Mouse (Mus musculus): Measurements from ENCODE around the gene Bfsp1. TPM values are rescaled to one million over a fixed set of nuclear protein-coding genes. Genes with fewer than 3 reads are reported as not detected.

Bfsp1 gene
- under 1 TPM; 0.27 to 0.38 TPM for total RNA-seq (2021)
- long read RNA-seq, experiment 1, partial matches to known transcripts, result 0 of 2 reads
- long read RNA-seq, experiment 1, other reads (novel, unspliced or antisense), result 1 of 2 reads
- long read RNA-seq, experiment 2, partial matches to known transcripts, result 0 of 1 reads
- long read RNA-seq, experiment 2, other reads (novel, unspliced or antisense), result 0 of 1 reads

DNA sequence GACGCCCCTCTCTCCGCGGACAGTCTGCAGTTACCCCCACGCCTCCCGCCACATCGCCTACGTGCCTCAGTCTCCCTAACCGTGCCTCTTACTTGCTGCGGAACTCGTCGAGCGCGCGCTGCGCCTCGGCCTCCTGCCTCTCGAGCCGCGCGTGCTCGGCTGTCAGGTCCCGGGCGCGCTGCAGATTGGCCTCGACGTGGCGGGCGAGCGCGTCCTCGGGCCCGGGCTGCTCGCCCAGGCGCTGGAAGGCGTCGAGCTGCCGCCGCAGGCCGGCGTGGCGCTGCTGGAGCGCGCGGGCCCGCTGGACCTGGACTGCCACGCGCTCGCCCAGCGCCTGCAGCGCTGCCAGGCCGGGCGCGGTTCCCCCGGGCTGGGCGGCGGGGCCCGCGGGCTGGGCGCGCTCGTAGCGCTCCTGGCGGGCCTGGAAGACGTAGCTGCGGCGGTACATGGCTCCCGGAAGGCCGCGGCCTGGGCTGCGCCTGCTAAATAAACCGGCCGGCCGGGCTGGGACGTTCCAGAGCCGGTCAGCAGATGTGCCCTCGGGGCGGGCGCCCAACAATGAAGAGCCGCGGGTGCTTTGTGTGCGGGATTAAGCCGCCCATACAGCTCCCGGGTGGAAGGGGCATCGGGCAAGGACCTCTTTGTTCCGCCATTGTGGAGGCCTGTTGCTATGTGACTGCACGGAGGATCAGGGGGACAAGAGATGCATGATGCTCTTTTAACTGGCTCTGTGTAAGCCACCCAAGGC, at the start of gene Bfsp1:
Bfsp1 (minus strand) TSS at position 690 of the 748 bp plus-strand sequence.
- intact Hi-C loops (cut with DNase I), result loop anchor here (5.0 kb wide), 1 partner anchor 425 kb away; no protein-coding TSS in a partner anchor

DNA sequence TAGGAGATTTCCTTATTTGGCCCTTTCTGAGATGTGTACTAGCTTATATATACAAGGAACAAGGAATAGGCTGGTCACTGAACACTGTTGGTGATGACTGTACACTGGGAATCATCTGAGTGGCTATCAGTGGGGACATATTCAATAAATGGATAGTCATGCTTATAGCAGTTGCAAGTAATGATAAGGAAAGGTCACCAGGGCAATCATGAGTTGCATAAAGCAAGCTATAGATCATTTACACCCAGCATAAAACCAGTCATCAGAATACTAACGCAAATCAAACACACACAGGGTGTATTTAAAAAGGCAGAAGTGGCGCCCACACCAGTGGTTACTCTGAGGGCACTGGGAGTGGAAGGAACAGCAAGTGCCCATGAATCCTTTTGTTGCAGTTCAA, 49.2 kb upstream of the Bfsp1 start:
- intact Hi-C loops (cut with DNase I), result loop anchor here (2.0 kb wide), 1 partner anchor 41 kb away; no protein-coding TSS in a partner anchor
- no peak for DNase-seq

More for the DNA sequence above, at the start of gene Bfsp1:
- DNase-seq, result peak; percentile 76 to 77

DNA sequence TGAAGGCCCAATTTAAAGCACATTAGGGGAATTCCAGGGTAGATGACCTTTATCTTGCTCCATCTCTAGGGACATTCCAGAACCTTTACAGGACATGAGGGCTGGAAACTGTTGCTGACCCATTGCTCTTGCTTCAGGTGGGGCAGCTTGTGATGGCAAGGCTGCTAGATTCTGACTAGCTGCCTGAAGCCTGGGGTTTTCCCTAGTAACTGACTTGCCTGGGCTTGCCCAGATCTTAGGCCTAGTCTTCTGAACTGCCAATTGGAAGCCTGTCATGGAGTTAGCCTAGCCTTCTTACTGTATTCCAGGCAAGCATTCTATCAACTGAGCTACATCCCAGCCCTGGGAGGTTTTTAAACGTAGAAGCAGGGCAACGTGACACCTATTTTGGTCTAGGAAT, 46.3 kb upstream of the Bfsp1 start:
- DNase-seq, result no peak
- intact Hi-C loops (cut with DNase I), result no loop called here

DNA sequence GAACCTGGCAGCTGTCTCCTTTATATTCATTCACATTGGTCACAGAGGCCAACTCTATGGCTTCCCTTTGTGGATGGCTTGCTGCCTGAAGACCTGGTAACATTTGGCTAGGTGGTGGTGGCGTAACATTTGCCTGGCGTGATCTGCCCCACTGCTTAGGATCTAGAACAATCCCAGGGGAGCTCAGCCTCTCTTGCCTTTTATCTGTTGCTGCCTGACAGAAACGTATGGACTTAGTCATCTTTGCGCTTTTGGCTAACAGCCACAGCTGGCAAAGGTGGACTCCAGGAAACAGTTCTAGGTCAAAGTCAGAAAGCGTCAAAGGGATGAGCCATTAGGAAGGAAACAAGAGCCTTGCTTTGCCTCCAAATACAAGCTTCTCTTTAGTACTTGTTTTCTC, 41.9 kb upstream of the Bfsp1 start:
- DNase-seq, result no peak
- intact Hi-C loops (cut with DNase I), result no loop called here

DNA sequence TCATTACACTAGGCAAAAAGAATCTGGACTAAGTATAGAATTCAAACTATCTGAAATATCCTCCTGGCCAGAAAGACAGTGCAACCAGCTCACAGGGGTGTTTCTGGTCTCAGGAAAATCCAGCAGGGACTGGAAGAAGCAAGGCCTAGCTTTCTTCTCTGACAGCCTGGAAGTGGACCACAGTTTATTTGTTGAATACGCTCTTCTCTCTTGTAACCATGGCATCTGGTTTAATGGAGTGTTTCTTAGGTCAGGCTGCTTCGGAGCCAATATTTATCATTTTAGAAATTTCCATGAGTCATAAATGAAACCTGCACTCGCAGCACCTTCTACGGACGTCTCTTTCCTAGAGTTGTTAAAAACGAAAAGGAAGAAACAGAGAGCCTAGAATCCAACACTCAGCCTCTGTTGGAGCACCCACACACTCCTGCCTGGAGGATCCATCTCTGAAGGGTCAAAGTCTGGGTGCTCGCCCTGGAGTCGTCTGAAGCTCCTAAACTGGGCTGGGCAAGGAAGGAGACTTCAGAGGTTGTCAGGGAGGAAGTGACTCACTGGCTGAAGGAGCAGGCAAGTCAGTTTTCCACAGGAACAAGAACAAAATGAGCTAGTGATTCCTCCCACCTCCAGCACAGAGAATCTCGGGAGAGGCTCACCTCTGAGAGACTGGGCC, 40.5 kb upstream of the Bfsp1 start:
- intact Hi-C loops (cut with DNase I), result no loop called here

DNA sequence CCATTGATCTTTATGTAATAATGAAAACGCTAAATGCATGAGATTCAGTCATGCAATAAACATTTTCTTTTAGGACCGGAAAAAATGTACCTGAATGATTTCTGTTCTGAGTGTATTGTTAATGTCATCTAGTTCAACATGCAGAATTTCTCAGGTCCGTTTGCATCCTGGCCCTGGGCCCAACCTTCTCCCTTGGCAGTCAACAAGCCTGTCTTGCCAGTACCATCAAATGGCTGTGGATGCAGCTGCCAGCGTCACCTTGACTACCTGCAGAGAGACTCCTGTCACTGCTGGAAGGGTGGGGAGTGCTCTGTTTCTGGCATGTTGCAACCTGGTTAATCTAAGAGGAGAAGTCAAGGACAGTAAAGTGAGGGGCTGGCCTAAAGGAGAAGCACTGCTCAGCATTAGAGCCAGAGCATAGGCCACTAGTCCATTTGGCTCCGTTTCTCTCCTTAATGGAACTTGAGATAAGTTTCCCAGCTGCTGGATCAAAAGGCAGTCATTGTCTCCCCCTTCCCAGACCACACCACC, 37.9 kb upstream of the Bfsp1 start:
- DNase-seq, result peak; percentile 14 to 46

More for the DNA sequence above, 40.5 kb upstream of the Bfsp1 start:
- peak in 1 of 2 experiments; percentile 8 for DNase-seq

DNA sequence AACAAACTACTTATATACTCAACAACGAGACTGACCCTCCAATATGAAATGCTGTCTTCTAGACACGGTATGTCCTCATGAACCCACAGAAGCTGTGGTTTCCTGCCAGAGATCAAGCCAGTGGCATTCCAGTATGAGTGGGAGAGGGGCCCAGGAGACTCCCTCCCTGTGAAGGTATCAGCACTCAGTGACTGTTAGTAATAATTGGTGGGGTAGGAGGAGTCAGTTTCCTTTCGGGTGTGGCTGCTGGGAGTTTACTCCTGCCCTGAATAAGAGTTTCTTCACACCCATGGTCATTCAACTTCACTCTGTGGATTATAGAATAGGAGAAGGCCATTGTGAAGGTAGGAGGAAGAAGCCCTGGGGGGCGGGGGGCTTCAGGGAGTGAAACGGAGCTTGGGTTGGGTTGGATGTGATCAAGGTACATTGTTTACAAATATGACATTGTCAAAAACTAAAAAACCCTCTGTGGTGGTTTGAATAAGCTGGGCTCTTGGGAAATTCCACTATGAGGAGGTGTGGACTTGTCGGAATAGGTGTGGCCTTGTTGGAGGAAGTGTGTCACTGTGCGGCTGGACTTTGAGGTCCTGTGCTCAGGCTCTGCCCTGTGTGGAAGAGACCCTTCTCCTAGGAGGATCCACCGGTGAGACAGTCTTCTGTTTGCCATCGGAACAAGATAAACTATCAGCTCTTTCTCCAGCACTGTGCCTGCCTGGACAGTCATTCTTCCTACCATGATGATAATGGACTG, 36.7 kb upstream of the Bfsp1 start:
- no peak for DNase-seq
- intact Hi-C loops (cut with DNase I), result no loop called here

More for the DNA sequence above, 37.9 kb upstream of the Bfsp1 start:
- intact Hi-C loops (cut with DNase I), result no loop called here

DNA sequence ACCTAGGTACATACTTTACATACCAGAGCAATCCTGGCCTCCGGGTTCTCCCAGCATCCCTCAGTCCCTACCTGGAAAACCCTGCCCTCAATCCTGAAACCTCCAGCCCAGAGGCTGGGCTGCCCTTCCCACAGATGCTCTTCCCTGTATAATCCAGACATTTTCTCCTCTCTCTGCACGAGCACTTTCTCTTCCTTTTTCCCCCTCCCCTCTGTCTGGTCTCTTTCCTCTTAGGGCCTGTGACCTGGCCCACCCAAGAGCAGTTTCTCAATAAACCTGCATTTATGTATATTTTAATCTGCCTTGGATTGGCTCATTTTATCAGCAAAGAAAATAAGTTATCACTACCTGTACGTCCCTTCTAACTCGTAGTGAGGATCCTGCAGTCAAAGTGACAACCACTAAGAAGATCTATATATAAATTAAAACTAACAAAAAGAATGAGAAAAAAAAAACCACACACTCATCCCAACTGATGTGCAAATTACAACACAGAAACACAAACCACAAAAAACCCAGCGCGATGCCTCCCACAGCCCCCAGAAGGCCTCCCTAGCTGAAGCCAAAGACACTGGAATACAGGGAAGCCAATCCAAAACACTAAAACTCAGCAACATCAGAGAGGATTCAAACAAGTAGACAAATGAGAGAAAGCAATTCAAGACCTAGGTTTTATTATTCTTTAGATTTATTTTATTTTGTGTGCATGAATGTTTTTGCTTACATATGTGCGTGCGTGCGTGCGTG, 28.5 kb upstream of the Bfsp1 start:
- intact Hi-C loops (cut with DNase I), result no loop called here
- no peak for DNase-seq

DNA sequence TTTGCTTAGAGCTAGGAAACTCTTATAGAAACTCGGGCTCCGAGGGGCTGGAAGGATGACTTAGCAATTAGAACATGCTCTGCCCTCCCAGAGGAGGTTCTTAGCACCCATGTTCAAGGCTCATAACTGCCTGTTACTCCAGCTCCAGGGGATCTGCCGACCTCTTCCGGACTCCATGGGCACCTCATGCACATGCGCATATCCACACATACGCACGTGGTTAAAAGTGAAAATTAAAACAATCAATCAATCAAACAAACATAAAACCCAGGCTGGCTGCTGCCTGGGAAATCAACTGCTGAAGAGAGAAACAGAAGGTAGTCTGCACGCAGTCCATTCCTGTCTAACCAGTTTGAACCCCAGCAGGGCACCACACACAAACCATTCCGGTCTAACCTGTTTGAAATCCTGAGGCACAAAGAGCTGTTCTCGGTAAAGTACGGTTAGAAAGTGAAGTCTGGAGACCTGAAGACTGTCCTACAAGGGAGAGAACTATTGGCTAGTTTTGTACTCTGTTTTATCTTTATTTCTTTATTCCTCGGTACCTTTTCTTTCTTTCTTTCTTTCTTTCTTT, 27.0 kb upstream of the Bfsp1 start:
- DNase-seq, result no peak
- intact Hi-C loops (cut with DNase I), result no loop called here

DNA sequence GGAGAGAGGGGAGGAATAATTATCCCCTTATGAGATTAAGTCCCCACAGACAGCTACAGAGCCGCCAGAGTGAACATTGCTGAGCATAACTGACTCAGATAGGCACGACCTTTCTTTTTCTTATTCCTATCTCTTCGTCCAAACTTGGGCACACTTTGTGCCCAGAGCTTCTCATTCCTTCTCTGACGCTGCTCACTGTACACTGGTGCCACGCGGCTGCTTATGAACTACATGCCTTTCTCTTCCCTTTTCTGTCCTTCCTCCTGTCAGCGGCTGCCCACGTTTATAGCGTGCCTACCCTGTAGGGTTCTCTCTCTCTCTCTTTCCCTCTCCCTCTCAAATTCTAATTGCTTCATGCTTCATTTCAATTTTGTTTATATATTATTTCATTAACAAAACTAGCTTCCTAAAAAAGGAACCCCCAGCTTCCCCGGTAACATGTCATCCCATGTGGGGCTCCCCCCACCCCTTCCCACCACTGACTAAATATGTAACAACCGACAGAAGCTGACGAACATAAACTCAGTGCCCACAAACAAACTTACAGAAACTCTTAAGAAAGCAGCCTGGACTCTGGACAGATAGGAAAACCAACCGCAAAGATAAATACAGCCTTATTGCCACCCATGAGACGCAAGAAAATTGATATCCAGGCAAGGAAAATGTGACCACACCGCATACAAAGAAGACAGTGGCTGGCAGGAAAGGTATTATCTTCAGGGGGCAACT, 26.3 kb upstream of the Bfsp1 start:
- intact Hi-C loops (cut with DNase I), result no loop called here
- no peak for DNase-seq

DNA sequence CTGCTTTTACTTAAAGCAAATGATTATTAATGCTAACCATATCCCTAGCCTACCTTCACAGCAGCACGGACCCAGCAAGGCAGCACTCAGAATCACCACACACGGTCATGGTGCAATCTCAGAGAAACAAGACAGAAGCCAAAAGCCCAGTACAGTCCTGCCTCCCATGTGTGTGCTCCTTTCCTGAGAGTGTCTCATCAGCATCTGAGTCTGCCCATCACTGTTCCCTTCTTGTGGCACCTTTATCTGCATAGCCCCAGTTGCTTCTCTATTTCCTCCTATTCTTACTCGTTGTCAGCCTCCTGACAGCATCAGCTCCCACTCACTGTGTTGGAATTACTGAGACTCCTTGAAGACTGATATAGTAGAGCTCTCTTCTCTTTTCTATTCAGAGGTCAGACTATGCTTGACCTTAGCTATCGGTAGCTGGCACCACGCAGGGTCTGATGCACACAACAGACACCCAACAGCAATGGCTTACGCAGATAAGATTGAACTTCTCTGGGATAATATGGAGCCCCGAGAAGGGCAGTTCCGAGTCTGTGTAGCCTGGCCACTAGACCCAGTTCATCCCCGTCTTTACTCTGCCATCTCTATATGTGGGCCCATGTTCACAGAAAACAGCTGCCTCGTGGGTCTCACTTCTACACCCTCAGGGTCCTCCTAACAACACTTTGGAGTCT, 19.8 kb upstream of the Bfsp1 start:
- no peak for DNase-seq

DNA sequence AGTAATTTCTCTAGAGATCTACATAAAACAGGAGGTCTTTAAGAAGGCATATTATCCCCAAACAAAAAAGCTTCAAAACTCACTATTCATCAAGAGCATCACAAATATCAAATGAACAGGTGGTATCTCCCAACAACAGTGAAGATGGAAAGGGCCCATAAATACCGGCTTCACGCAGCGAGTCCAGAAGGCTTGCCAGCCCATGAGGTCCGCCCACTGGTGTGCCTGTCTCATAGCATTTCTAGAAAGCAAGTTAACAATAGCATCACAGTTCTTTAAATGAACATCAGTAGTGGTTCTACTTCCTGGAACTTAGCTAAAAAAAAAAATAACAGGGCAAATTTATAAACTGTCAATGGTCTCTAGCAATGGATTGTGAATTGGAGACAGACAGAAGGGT, 19.0 kb upstream of the Bfsp1 start:
- intact Hi-C loops (cut with DNase I), result no loop called here
- no peak for DNase-seq

More for the DNA sequence above, 19.8 kb upstream of the Bfsp1 start:
- intact Hi-C loops (cut with DNase I), result no loop called here

DNA sequence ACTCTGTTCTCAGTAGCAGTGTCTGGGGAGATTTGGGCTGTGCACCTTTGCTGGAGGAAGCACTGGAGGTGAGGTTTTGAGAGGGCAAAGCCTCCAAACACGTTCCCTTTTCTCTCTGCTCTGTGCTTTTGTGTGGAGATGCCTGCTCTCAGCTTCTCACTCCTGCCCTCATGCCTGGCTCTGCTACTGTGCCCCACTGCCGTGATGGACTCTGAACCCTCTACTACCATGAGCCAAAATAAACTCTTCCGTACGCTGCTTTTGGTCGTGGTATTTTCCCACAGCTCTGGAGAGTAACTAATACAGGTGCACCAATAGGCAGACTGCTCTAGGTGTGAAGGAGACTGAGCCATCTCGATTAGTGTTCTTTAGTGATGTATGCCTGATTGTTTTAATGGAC, 16.3 kb upstream of the Bfsp1 start:
- intact Hi-C loops (cut with DNase I), result no loop called here
- DNase-seq, result no peak

DNA sequence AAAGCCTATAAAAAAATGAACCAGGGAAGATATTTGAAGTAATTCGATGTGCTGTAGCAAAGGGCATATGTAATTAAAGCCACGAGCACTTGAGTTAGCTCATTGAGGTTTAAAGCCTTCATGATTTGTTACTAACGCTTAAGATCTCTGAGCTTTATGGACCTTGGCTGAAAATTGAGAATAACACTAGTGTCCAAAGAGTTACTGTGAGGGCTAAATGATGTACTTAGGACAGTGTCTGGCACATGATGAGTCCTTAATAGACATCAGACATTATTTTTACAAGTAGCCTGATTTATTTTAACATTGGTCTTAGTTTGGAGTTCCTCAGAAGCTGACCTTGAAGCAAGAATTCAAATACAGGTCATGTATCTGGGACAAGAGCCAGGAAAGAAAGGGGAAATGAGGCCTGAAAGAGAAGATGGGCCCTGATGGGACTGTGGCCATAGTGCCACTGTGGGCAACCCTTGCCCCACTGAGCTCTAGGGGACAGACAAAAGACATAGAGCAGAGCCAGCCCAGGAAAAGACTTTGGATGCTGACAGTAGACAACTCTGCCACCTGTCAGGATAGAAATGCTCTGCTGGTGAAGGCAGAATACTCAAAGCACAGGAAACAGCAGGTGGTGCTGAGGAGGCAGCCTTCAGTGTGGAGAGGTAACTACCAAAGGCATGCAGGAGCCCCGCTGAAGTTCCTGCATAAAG, 14.1 kb upstream of the Bfsp1 start:
- intact Hi-C loops (cut with DNase I), result no loop called here
- DNase-seq, result no peak

DNA sequence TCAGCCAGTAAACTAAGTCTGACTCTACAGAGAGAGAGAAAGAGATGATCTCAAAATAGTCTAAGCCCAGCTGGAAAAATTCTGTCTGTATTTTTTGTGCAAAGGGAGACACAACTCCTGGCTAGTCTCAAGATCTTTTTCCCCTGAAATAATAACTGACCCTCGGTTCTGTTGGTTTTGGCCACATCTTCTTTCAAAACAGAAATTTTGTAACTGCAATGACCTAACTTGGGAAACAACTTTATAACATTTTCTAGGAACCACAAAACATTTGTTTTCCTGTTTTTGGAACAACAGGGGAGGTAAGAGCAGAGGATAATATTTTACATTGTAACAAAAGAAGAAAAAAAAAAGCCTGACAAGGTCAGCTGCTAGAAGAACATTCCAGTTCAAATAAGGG, 13.1 kb upstream of the Bfsp1 start:
- no peak for DNase-seq
- intact Hi-C loops (cut with DNase I), result no loop called here

DNA sequence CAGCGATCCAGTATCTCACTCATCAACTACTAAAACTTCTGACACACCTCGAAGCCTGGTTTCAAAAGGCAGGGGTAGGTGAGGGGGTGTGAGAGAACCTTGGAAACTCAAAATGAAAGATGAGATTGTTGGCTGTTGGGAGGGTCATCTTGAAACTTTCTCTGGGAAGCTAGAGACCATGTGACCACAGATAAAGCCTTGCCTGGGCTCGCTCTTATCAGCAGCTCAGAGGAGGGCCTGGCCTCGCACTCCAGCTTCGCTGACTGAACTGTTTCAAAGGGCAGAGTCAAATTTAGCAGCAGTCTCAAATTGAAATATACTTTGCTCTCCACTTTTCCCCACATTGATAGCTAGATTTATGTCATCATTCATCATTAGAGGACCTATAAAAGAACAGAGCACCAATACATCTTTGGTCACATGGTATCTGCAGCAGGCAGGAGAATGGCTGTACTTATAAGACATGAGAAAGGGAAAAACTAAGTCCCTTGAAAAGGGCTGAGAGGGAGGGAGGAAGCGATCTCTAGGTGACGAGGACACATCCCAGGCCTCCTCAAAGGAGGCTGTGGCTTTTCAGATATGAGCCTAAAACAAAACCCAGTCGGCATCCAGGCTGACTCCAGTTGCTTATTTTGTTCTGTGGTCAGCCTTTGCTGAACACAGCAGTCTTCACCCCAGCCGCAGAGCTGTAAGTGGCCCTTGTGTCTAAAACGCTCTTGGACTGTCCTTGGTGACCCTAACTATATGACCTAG, 8.1 kb upstream of the Bfsp1 start:
- intact Hi-C loops (cut with DNase I), result loop anchor here (2.0 kb wide), 1 partner anchor 42 kb away; no protein-coding TSS in a partner anchor
- DNase-seq, result peak; percentile 44 to 54

DNA sequence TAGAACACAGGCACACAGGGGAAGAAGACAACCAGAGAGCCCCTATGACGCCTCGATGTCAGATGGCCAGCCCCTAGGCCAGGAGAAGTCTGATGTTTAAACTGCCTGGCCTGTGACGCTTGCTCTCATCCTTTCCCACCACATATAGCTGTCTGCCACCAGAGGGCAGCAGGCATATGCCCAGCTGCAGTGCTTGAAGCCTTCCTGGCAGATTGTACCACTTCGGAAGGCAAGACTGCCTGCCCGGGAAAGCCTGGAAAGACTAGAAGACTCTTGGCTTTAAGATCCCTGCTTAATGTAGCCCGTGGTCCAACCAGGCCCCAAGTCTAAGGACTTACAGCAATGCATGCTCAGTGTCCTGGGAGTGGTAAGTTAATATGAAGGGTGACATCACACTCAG, 4.4 kb upstream of the Bfsp1 start:
- peak; percentile 80 to 87 for DNase-seq
- intact Hi-C loops (cut with DNase I), result loop anchor here (1.0 to 5.0 kb wide), 3 partner anchors 113 to 350 kb away; no protein-coding TSS in a partner anchor

Measured in heart, postnatal 14 days (tissue).